Mouse (Mus musculus) urinary bladder, postnatal 25 days (tissue): ENCODE results near the gene Gnmt.

Experiments
- DNase-seq: peaks from one replicate; pipeline ENCODE4 v3.0.0; 2022; ENCODE audit warnings: low spot score

Gene Gnmt

GRCm38 (mm10) chr17:46742986-46743385 is 14.0 kb upstream of the Gnmt start:
- DNase-seq, result no peak

- DNase-seq, result no peak
Observed at GRCm38 (mm10) chr17:46741305-46741704, 12.3 kb upstream of the Gnmt start.

DNA sequence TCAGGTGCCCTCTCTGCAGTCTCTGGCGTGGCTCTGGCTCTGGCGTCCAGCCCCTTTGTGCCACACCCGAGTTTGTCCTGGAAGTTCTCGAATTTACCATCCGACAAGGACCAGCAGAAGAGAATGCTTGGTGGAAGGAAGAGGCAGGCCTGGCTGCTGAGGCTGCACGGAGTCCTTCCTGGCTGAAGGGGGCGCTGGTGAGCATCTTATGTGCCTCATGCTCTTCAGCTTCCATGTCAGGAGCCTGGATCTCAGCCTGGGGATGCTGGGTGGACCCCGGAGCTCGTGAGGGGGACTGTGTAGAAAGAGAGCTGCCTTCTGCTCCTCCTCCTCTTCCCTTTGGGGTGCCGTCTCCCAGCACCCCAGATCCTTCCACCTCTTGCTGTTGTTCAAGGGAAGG is 7.2 kb upstream of the Gnmt start:
- no peak for DNase-seq

DNA sequence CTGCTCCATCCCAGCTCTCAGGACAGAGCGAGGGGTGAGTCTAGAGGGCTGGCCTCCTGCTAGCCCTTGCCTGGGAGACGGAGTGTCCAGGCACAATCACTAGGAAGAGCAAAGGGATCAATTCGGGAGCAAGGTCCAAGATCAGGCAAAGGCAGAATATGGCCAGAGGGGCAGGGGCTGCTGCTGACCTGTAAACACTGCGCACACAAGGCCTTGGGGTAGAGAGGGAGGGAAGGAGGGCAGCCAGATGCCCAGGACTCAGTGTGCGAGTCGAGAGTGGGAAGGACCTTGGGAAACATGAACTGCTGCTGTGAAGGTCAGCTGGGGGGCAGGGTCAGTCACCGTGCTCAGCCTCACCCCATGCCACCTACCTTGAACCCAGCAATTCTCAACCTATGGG is 6.3 kb upstream of the Gnmt start:
- no peak for DNase-seq

GRCm38 (mm10) chr17:46734055-46734454 is 5.1 kb upstream of the Gnmt start:
- no peak for DNase-seq

- no peak for DNase-seq
Observed at GRCm38 (mm10) chr17:46728496-46728895, 472 bp downstream of the Gnmt start.

DNA sequence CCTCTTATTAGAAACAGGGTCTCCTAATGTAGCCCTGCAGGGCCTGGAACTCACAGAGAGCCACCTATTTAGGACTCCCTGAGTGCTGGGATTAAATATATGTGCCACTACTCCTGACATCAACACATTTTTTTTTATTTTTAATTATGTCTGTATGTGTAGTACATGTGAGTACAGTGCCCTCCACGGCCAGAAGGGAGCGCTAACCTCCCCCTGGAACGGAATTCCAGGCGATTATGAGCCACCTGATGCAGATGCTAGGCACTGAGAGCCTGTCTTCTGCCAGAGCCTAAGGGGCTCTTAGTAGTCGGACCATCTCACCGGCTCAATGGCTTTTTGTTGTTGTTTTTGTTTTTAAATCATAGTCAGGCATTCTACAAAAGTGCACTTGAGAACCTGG is 947 bp downstream of the Gnmt start:
- no peak for DNase-seq

DNA sequence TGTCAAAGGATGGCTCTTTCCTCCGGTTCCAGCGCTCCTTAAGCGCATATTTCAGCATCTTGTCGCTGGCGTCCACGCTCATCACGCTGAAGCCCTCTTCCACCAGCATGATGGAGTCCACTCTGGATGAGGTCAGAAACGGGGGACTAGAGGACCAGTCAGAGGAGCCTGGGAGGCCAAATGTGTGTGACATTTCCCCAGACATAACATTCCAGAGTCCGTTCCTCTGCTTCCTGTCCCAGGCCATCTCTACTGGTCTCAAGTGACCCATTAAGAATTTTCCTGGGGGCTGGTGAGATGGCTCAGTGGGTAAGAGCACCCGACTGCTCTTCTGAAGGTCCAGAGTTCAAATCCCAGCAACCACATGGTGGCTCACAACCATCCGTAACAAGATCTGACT is 1.7 kb downstream of the Gnmt start:
- DNase-seq, result no peak

- DNase-seq, result no peak
Observed at GRCm38 (mm10) chr17:46725731-46726645, 3.0 kb downstream of the Gnmt start.

GRCm38 (mm10) chr17:46725273-46725672 is 3.7 kb downstream of the Gnmt start:
- no peak for DNase-seq

DNA sequence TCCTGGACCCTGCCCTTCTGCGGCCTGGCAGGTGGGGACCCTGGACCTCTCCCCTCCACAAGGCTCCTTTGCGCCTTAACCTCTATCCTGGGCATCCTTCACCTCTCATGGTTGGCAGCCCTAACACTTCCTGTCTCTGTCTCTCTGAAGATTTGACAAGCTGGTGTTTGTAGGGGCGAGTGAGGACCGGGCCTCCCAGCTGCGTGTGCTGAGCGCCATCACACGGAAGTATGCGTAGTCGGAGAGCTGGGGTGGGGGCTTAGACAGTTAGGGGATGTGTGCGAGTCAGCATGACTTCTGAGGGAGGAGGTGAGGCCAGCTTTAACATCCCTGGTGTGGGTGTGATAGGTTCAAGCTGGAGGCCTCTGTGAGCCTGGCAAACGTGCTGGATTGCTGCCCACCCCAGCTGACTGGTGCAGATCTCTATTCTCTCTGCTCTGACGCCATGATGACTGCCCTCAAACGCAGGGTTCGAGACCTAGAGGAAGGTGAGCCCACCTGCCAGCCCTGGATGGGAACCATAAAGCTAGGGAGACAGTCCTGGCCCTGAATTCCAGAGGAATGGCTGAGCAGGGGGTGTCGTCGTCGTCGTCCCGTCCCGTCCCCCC is 4.4 kb downstream of the Gnmt start:
- DNase-seq, result no peak

GRCm38 (mm10) chr17:46721077-46721476 is 7.9 kb downstream of the Gnmt start:
- no peak for DNase-seq

GRCm38 (mm10) chr17:46714756-46715481 is 14.0 kb downstream of the Gnmt start:
- DNase-seq, result no peak

DNA sequence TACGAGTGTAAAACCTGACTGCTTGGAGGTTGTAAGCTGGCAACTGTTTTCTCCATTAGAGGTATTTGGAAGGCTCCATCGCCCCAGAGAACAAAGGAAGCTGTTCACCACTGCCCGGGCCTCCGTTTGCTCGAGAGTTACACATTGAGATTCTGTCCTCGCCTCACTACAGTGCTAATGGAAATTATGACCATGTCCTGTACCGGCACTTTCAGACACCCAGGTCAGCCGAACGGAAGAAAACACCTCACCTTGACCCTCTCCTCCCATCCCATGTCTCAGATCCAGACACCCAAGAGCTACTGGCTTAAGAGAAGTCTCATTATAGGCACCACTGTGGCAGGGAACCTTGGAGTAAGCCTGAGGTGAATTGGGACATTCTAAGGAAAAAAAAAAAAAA is 15.1 kb downstream of the Gnmt start:
- no peak for DNase-seq

DNA sequence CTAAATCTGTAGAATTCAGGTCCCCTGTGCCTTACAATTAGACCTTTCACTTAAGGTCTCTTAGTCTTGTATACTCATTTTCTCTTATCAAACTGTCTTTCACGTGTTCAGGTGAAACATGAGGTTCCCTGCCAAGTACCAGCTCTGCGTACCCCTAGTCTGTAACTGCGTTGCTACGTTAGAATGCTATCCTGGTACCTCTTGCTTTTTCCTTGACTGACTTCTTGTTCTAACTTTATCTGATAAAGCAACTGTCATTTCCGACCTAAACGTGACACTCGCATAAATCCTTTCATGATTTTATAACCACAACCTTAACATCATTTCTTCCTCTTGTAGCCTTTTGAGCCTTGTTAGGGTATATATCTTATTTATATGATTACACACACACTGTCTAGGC is 16.5 kb downstream of the Gnmt start:
- DNase-seq, result no peak

- DNase-seq, result peak; percentile 58
Observed at GRCm38 (mm10) chr17:46711612-46712271, 17.2 kb downstream of the Gnmt start.

DNA sequence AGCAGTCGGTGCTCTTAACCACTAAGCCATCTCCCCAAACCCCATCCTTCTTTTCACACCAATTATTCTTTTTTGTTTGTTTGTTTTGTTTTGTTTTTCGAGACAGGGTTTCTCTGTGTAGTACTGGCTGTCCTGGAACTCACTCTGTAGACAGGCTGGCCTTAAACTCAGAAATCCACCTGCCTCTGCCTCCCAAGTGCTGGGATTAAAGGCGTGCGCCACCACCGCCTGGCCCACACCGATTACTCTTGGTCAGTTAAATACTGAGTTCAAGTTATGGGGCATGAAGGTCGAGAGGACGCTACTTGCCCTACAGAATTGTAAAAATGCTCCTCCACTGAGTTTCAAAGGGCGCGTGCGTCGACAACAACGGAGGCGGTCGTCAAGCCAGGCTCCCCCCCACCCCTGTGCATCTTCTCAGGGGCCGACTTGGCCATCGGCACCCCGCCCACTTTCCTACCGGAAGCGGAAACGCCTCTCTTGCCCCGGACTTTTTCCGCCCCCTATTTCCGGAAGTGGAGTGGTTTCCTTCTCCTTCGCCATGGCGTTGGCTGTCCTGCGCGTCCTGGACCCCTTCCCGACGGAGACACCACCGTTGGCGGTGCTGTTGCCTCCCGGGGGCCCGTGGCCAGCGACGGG is 17.9 kb downstream of the Gnmt start, which contains the start of gene Pex6:
Pex6 (plus strand) TSS at position 505 of the 639 bp plus-strand sequence.
- peak; percentile 89 for DNase-seq

DNA sequence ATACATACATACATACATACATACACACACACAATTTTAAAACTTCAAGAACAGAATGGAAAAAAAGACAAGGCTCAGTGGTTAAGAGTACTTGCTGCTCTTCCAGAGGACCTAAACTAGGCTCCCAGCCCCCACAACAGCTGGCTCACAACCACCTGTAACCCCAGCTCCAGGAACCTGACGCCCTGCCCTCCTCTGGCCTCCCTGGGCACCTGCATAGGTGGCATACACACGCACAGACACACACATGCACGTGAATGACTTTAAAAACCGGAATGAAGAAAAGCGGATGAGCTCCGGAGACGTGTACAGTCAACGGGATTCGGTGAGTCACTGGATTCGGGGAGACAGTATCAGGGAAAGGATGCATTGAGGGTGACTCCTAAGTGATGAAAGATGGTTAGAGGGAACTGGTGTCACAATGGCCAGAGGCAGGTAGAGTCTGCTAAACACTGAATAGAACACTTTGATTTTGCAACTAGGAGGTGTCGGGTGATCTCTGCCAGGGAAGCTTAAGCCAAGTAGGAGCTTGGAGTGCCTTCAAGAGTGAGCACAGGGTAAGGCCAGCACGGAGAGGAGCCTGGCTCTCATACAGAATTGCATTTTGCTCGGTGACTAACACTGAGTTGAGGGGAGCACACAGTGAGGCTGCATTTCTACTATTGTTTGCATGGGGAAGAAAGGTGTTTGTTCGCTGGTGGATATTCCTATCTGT is 22.4 kb downstream of the Gnmt start:
- DNase-seq, result no peak

DNA sequence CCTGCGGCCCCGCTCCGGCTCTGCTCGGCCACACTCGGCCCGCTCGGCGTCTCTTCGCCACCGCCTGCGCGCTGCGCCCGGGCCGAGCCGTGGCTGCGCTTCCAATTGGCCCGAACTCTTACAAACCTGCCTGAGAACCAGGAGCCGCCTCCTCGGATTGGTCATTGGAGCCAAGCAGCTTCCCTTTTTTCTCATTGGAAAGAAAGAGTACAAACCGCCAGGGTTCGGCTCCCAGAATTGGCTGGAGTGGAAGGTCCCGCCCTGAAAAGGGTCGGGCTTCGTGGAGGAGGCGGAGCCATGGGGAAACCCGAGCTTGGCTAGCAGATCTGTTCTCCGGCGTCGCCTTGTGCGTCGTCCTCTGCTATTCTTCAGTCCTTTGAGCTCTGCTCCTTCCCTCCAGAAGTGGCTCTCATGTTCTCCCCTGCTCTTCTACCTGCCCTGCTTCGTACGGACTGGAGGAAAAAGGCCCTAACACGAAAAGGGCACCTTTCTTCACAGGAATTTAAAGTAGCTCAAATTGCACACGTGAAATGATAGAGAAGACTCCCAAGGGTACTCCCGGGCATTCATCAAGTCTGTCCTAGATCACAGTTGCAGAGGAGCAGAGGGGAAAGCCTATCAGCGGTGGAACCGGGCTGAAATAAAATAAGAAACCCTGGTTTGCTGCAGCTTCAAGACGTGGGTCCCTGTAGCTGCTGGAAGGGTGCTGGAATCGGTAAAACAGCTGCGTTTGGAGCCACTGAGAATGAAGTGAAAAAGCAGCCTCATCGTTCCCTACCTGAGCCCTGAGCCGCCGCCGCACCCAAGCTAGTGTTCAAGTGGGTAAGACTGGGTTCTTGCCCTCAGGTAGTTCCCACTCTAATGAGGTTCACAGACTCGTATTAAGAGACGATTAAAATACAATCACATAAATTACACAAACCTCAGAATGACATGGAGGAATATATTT is 23.8 kb downstream of the Gnmt start, which contains the start of gene Ppp2r5d:
Ppp2r5d (minus strand) TSS at position 225 of the 949 bp plus-strand sequence.
- DNase-seq, result peak; percentile 88
